Mouse (Mus musculus) small intestine, adult 2 months (tissue): ENCODE measurements around the gene Tesk1. TPM values are rescaled to one million over a fixed set of nuclear protein-coding genes. Genes with fewer than 3 reads are reported as not detected.

Experiments
- H3K27ac ChIP-seq: fragments of 200-500 bp; 2 replicates; pipeline ENCODE4 v1.5.1; 2012; ENCODE audit warnings: low read depth, low read length, control low read depth, inconsistent platforms; ENCODE audit not compliant: insufficient read depth
- H3K27me3 ChIP-seq: fragments of 200-500 bp; 2 replicates; pipeline ENCODE4 v1.6.1; 2012; ENCODE audit warnings: mild to moderate bottlenecking, moderate library complexity, low read length, inconsistent platforms; ENCODE audit not compliant: control insufficient read depth, insufficient read depth
- H3K36me3 ChIP-seq: fragments of 200-500 bp; 2 replicates; pipeline ENCODE4 v1.6.1; 2012; ENCODE audit warnings: mild to moderate bottlenecking, low read length, control low read depth, inconsistent platforms; ENCODE audit not compliant: control insufficient read depth, insufficient read depth
- H3K4me1 ChIP-seq: fragments of 200-500 bp; 2 replicates; pipeline ENCODE4 v1.6.1; 2012; ENCODE audit warnings: low read length, inconsistent platforms, mixed read lengths; ENCODE audit not compliant: control insufficient read depth, insufficient read depth, insufficient read length
- H3K4me3 ChIP-seq: fragments of 200-500 bp; 2 replicates; pipeline ENCODE4 v1.5.1; 2012; ENCODE audit warnings: low read depth, mild to moderate bottlenecking, control low read depth, inconsistent platforms, low read length, moderate library complexity
- CTCF ChIP-seq: fragments of 200-500 bp; IDR thresholded peaks from 2 replicates; pipeline ENCODE4 v1.5.1; 2012; ENCODE audit warnings: low read depth, mild to moderate bottlenecking, control low read depth, inconsistent platforms, low read length, moderate library complexity, mixed read lengths; ENCODE audit not compliant: insufficient replicate concordance, insufficient read length; ENCODE audit errors: extremely low read depth
- POLR2A ChIP-seq: fragments of 200-500 bp; IDR thresholded peaks from 2 replicates; pipeline ENCODE4 v1.6.1; 2012; ENCODE audit warnings: low read depth, mild to moderate bottlenecking, control low read depth, inconsistent platforms, low read length, moderate library complexity
- whole genome bisulfite sequencing: fragments of 180-500 bp; shearing (Covaris S2); methylation state at CpG from one replicate; pipeline ENCODE4 v1.1.7; 2018; 5-methylcytosine and 5-hydroxymethylcytosine counted together
- polyA plus RNA-seq: library from polyadenylated mRNA; depleted of rRNA; stranded (reverse); fragments of >200 nt; gene quantifications from 2 replicates; pipeline ENCODE4 v1.2.3, GENCODE M21; 2012

Gene Tesk1
- polyA plus RNA-seq, 1 experiment = 77.6 TPM

DNA sequence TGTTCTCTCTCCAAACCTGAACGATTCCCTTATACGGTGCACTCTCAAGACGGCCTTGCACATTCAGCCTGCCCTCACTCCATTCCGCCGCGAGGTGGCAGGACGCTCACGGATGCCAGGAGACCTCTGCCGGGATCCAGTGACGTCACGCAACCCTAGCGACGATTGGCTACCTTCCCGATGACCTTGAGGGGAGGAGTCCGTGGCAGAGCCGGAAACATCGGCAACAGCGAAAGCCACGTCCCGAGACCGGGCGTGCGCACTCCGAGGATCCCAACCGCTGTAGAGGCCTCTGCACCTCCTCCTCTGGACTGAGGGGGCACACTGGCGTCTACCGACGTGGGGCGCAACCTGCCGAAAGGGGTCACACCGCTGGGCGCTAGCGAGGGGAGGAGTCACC is 305 bp downstream of the Tesk1 start:
- peak overlapping the region; percentile 74 for H3K4me3 ChIP-seq
- TF ChIP-seq POLR2A = peak; percentile 98
- peak; percentile 91 for TF ChIP-seq CTCF
- under 1% methylated on average over 33 of the region's 33 CpGs for WGBS
- peak overlapping the region; percentile 96 for H3K27ac ChIP-seq
- H3K4me1 ChIP-seq = peaks cover 3% of the 10 kb centered on the region; the same call in 1 of the 2 replicates
- peaks cover 18% of the 10 kb centered on the region for H3K36me3 ChIP-seq
- no peaks in the 10 kb centered on the region for H3K27me3 ChIP-seq

- TF ChIP-seq CTCF (no peak), POLR2A (peak; percentile 49; the same call in 1 of the 2 replicates)
- Histone ChIP-seq H3K27me3 (no peaks in the 10 kb centered on the region), H3K27ac (peak overlapping the region; percentile 96), H3K4me1 (peaks cover 3% of the 10 kb centered on the region; the same call in 1 of the 2 replicates), H3K4me3 (peak overlapping the region; percentile 74), H3K36me3 (peaks cover 24% of the 10 kb centered on the region)
- under 1% methylated on average over 88 of the region's 88 CpGs for WGBS
Measured at GRCm38 (mm10) chr4:43442456-43443361, 970 bp downstream of the Tesk1 start.

DNA sequence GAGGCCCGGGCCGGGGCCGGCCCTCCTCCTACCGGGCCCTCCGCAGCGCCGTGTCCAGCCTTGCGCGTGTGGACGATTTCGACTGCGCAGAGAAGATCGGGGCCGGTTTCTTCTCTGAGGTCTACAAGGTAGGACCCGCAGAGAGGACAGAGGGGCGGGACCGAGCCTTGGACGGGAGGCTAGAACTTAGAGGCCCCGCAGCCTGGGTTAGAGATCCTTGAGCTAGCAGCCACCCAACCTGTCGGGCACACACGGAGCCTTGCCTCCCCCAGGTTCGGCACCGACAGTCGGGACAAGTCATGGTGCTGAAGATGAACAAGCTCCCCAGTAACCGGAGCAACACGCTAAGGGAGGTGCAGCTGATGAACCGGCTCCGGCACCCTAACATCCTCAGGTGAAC is 1.8 kb downstream of the Tesk1 start:
- H3K4me1 ChIP-seq = peaks cover 3% of the 10 kb centered on the region; the same call in 1 of the 2 replicates
- peak overlapping the region; percentile 74 for H3K4me3 ChIP-seq
- under 1% methylated on average over 28 of the region's 28 CpGs for WGBS
- no peak for TF ChIP-seq POLR2A
- no peak for TF ChIP-seq CTCF
- H3K27ac ChIP-seq = no peak overlapping the region
- peaks cover 28% of the 10 kb centered on the region for H3K36me3 ChIP-seq
- H3K27me3 ChIP-seq = no peaks in the 10 kb centered on the region

GRCm38 (mm10) chr4:43447251-43447650 is 5.5 kb downstream of the Tesk1 start:
- TF ChIP-seq CTCF = no peak
- peaks cover 28% of the 10 kb centered on the region for H3K36me3 ChIP-seq
- no peaks in the 10 kb centered on the region for H3K27me3 ChIP-seq
- H3K4me1 ChIP-seq = peaks cover 3% of the 10 kb centered on the region; the same call in 1 of the 2 replicates
- 61% methylated on average over 13 of the region's 13 CpGs for WGBS
- H3K4me3 ChIP-seq = no peak overlapping the region
- H3K27ac ChIP-seq = no peak overlapping the region

DNA sequence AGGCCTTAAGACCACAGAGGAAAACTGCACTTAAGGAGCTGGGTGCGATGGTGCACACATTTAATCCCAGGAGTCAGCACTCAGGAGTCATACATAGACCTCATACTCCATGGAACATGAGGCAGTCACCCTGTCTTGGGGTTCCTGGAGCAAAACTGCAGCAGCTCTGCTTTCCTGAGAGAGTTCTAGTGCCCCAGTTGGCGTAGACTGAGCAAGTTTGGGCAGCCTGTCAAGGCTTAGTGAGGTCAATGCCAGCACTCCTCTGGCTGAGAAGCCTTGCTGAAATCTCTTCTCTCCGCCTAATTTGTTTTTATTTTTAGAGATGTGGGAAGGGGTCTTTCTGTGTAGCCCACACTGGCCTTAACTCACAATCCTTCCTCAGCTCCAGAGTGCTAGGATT is 6.8 kb downstream of the Tesk1 start:
- Histone ChIP-seq H3K27ac (no peak overlapping the region), H3K4me3 (no peak overlapping the region), H3K36me3 (peaks cover 28% of the 10 kb centered on the region), H3K27me3 (peaks cover 3% of the 10 kb centered on the region; the same call in 1 of the 2 replicates), H3K4me1 (peaks cover 7% of the 10 kb centered on the region)
- TF ChIP-seq CTCF (no peak), POLR2A (no peak)
- WGBS = 85% methylated on average over 3 of the region's 3 CpGs

DNA sequence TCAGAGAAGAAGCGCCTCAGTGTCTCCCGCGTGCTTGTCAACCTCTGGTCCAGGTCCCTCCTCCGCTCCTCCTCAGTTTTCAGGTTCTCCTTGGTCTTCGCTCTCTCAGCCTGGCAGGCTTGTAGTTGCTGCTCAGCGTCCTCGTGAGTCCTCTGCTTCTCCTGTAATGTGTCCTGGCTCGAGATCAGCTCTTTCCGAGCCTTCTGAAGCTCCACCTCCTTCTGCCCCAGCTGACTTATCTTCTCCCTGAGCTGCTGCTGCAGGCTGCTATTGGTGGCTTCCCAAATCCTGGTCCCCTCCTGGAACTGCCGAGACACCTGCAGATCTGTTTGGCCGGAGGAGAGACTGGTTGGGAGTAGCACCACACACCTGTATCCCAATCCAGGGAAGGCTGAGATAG is 10.6 kb downstream of the Tesk1 start:
- Histone ChIP-seq H3K4me3 (no peak overlapping the region; the same call in 1 of the 2 replicates), H3K27me3 (peaks cover 9% of the 10 kb centered on the region; the same call in 1 of the 2 replicates), H3K4me1 (peaks cover 3% of the 10 kb centered on the region), H3K27ac (no peak overlapping the region), H3K36me3 (peaks cover 8% of the 10 kb centered on the region)
- TF ChIP-seq POLR2A (no peak), CTCF (no peak)
- WGBS = 49% methylated on average over 11 of the region's 11 CpGs

DNA sequence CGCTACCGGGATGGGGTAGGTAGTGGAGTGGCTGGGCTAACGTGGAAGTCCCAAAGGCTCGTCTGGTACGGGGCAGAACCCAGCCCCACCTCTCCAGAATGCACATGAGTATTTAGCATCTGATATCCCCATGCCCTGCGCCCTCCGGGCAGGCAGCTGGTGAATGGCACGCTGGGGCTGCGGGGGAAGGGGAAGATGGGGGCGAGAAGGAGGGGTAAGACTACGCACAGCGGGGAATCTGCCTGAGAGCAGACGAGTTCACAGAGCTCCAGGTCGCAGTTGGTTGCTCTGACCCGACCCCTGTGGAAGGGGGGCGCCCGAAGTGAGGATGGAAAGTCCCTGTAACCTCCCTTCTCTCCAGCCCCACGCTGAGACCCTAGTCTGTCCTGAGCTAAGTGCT is 11.7 kb downstream of the Tesk1 start:
- H3K27ac ChIP-seq = no peak overlapping the region
- H3K4me1 ChIP-seq = peaks cover 3% of the 10 kb centered on the region
- no peaks in the 10 kb centered on the region for H3K36me3 ChIP-seq
- H3K4me3 ChIP-seq = peak overlapping the region; percentile 52
- H3K27me3 ChIP-seq = peaks cover 9% of the 10 kb centered on the region; the same call in 1 of the 2 replicates
- 2% methylated on average over 17 of the region's 18 CpGs for WGBS
- TF ChIP-seq CTCF (no peak), POLR2A (no peak)
